Mouse (Mus musculus): ENCODE results near the gene Dido1. TPM values are rescaled to one million over a fixed set of nuclear protein-coding genes. Genes with fewer than 3 reads are reported as not detected.
"Not testable (repeated sequence)": the region's sequence is repeated elsewhere in the genome, so short reads cannot be mapped to it uniquely, and the experiment has no call there.

The Dido1 gene
- total and polyA plus RNA-seq, 3 experiments = 17.8 to 35.1 (median 30.1) TPM

DNA sequence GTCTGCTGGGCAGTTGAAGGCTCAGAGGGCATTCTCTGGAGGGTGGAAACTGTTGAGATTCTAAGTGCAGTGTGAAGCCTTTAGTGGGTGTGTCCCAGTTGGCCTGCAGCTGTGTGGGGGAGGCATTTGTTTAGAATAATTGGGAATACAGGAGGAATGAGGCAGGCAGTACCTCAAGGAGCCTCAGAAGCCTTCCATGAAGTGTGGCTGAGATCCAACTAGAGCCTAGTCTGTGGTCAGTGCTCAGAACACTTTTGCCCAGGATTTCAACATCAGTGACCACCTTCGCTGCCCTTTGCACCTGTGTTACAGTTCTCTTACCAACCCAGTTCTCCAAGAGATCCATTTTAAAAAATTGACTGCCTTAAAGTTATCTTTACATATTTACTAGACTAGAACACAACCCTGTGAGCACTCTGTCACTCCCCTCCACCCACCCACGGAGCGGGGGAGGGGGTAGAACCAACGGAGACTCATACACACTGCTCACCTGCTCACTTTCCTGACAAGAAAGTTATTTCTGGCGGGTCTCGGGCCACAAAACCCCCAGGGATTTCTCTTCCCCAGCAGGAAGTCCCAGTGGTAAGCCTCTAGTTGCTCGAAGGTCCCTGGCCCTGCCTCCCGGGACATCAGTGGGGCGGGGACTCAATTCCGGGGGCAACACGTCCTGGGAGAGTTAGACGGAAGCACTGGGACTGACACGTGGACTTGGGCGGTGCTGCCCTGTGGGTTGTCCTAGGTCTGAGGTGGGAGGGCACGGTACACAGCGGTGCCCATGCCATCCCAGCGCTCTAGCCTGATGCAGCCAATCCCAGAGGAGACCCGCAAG, 15.0 kb upstream of the Dido1 start, which contains the start of gene Slc17a9 (continued):
- TF ChIP-seq ELF1 (IDR thresholded peaks at IDR 0.05; ENCODE audit: low read depth, low read length) (0 out of 2 replicates have a peak, but pooled peaks have one; percentile 29), POLR2A (IDR thresholded peaks at IDR 0.05; ENCODE audit: control insufficient read depth in 1 of 2, insufficient read depth in 1 of 2, low read depth in 1 of 2, low read length in 2 of 2, poor library complexity in 1 of 2) (peak in 1 of 2 experiments; percentile 53; a peak in 2 of 4 replicates), SIN3A (IDR thresholded peaks at IDR 0.05; ENCODE audit: low read length) (peak; percentile 72), RAD21 (IDR thresholded peaks at IDR 0.05; ENCODE audit: low read depth, low read length) (no peak), HCFC1 (IDR thresholded peaks at IDR 0.05; ENCODE audit: low read depth, low read length) (peak; percentile 50; the same call in 1 of the 2 replicates), UBTF (IDR thresholded peaks at IDR 0.05; ENCODE audit: borderline replicate concordance, insufficient read depth, low read depth, low read length) (no peak), CTCF (IDR thresholded peaks at IDR 0.05 in 2 of 3, conservative IDR thresholded peaks at IDR 0.05 in 1 of 3; ENCODE audit: control insufficient read depth in 1 of 3, insufficient read depth in 1 of 3, low read depth in 2 of 3, low read length in 3 of 3, poor library complexity in 1 of 3, severe bottlenecking in 1 of 3) (no peak)

GRCm38 (mm10) chr2:180723865-180724264, 14.1 kb upstream of the Dido1 start:
- peaks cover 13 to 44% of the 10 kb centered on the region in 2 experiments for H3K36me3 ChIP-seq (ENCODE audit: control insufficient read depth in 1 of 2, insufficient read depth in 2 of 2, low read length in 2 of 2)
- no peaks in the 10 kb centered on the region for H3K9me3 ChIP-seq (replicated peaks; ENCODE audit: insufficient read depth, low read length)
- H3K4me3 ChIP-seq (ENCODE audit: control insufficient read depth in 1 of 2, insufficient read depth in 1 of 2, low read depth in 2 of 2, low read length in 2 of 2) = no peak overlapping the region
- peak overlapping the region; percentile 5; the same call in 1 of the 2 replicates for H3K27ac ChIP-seq (ENCODE audit: control insufficient read depth, low read depth, low read length)
- no peaks in the 10 kb centered on the region for H3K27me3 ChIP-seq (ENCODE audit: control insufficient read depth in 1 of 2, insufficient read depth in 2 of 2, low read length in 2 of 2)
- TF ChIP-seq GABPA (IDR thresholded peaks at IDR 0.05; ENCODE audit: low read depth, low read length) (no peak), EP300 (IDR thresholded peaks at IDR 0.05; ENCODE audit: low read depth in 1 of 2, low read length in 2 of 2) (no peak), SMC3 (IDR thresholded peaks at IDR 0.05; ENCODE audit: low read depth, low read length) (no peak), CHD1 (IDR thresholded peaks at IDR 0.05; ENCODE audit: low read depth, low read length) (no peak), POLR2A (IDR thresholded peaks at IDR 0.05; ENCODE audit: control insufficient read depth in 1 of 2, insufficient read depth in 1 of 2, low read depth in 1 of 2, low read length in 2 of 2, poor library complexity in 1 of 2) (no peak), USF1 (IDR thresholded peaks at IDR 0.05; ENCODE audit: low read depth, low read length) (no peak), ZMIZ1 (IDR thresholded peaks at IDR 0.05; ENCODE audit: low read depth, low read length) (no peak), MYC (IDR thresholded peaks at IDR 0.05; ENCODE audit: low read depth, low read length) (no peak)
- H3K79me2 ChIP-seq (ENCODE audit: control insufficient read depth, insufficient read depth, low read length, poor library complexity) = peaks cover 4% of the 10 kb centered on the region; the same call in 1 of the 2 replicates
- H3K9ac ChIP-seq (ENCODE audit: control insufficient read depth, low read depth, low read length, poor library complexity, severe bottlenecking) = no peak overlapping the region
- no peak for DNase-seq (ENCODE audit: low read depth, low spot score)
- H3K4me1 ChIP-seq (ENCODE audit: control insufficient read depth in 1 of 2, insufficient read depth in 2 of 2, low read length in 2 of 2) = peaks cover 15 to 53% of the 10 kb centered on the region in 2 experiments

DNA sequence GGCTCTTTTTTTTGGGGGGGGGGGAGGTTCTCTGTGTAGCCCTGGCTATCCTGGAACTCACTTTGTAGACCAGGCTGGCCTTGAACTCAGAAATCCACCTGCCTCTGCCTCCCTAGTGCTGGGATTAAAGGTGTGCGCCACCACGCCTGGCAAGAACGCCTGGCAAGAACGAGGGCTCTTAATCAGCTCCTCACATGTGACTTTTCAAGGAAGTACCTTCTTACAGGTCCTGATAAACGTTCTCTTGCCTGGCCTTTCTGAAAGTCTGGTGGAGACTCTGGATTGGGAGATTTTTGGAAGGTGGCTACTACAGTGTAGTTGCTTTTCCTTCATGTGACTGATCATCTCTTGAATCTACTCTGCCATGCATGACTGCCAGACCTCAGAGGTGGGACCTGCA, 12.9 kb upstream of the Dido1 start:
- H3K4me3 ChIP-seq (ENCODE audit: control insufficient read depth in 1 of 2, insufficient read depth in 1 of 2, low read depth in 2 of 2, low read length in 2 of 2); H3K9me3 ChIP-seq (replicated peaks; ENCODE audit: insufficient read depth, low read length); H3K9ac ChIP-seq (ENCODE audit: control insufficient read depth, low read depth, low read length, poor library complexity, severe bottlenecking); H3K79me2 ChIP-seq (ENCODE audit: control insufficient read depth, insufficient read depth, low read length, poor library complexity); H3K27me3 ChIP-seq (ENCODE audit: control insufficient read depth in 1 of 2, insufficient read depth in 2 of 2, low read length in 2 of 2): not testable (repeated sequence)
- H3K27ac ChIP-seq (ENCODE audit: control insufficient read depth, low read depth, low read length) = peak overlapping the region; percentile 47
- peaks cover 17 to 36% of the 10 kb centered on the region in 2 experiments for H3K36me3 ChIP-seq (ENCODE audit: control insufficient read depth in 1 of 2, insufficient read depth in 2 of 2, low read length in 2 of 2)
- TF ChIP-seq TBP (IDR thresholded peaks at IDR 0.05; ENCODE audit: low read depth, low read length) (peak; percentile 92), USF1 (IDR thresholded peaks at IDR 0.05; ENCODE audit: low read depth, low read length) (peak; percentile 62; the same call in 1 of the 2 replicates), MYC (IDR thresholded peaks at IDR 0.05; ENCODE audit: low read depth, low read length) (0 out of 2 replicates have a peak, but pooled peaks have one; percentile 28), TAL1 (IDR thresholded peaks at IDR 0.05; ENCODE audit: low read length) (peak; percentile 34; the same call in 1 of the 2 replicates), ETS1 (IDR thresholded peaks at IDR 0.05; ENCODE audit: low read depth, low read length) (peak; percentile 57; the same call in 1 of the 2 replicates), MAX (IDR thresholded peaks at IDR 0.05; ENCODE audit: low read length) (peak; percentile 35; the same call in 1 of the 2 replicates), EP300 (IDR thresholded peaks at IDR 0.05; ENCODE audit: low read depth in 1 of 2, low read length in 2 of 2) (peak in 1 of 2 experiments; percentile 47; a peak in 1 of 4 replicates), GATA1 (IDR thresholded peaks at IDR 0.05; ENCODE audit: low read depth, low read length) (peak; percentile 46)
- peaks cover 15 to 43% of the 10 kb centered on the region in 2 experiments for H3K4me1 ChIP-seq (ENCODE audit: control insufficient read depth in 1 of 2, insufficient read depth in 2 of 2, low read length in 2 of 2)
- peak; percentile 63 for DNase-seq (ENCODE audit: low read depth, low spot score)
